In genomic region chr7:111083733-111084120, GRCm38 (mm10) we compare ENCODE assay signal across 8 mouse cellular contexts. TPM values are rescaled to one million over a fixed set of nuclear protein-coding genes. Genes with fewer than 3 reads are reported as not detected.
DNase-seq lines count a peak whose midpoint lies in the region; ATAC-seq and TF ChIP-seq lines count a peak whose summit lies in the region.

No protein-coding gene starts in this region.

- peak overlapping the region; percentile 99 for H3K27ac ChIP-seq in gastrocnemius, adult 2 months
- H3K27ac ChIP-seq in embryonic facial prominence, embryonic 15.5 days (replicated peaks) = peak overlapping the region; percentile 99
- H3K27ac ChIP-seq in liver, embryonic 11.5 days (ENCODE audit: low read depth, low read length) = peak overlapping the region; percentile 99

- H3K4me2 ChIP-seq in embryonic facial prominence, embryonic 15.5 days (replicated peaks) = peak overlapping the region; percentile 61
- peak overlapping the region; percentile 59 for H3K4me2 ChIP-seq in liver, embryonic 11.5 days

- 10% methylated on average over 4 of the region's 4 CpGs for WGBS in embryonic facial prominence, embryonic 15.5 days
- 14% methylated on average over 4 of the region's 4 CpGs for WGBS in liver, embryonic 11.5 days

- intact Hi-C loops in gastrocnemius, adult 2 months (cut with DNase I) = loop anchor here (1.0 to 5.0 kb wide), 2 partner anchors 39 to 74 kb away; no protein-coding TSS in a partner anchor

- H3K36me3 ChIP-seq in embryonic facial prominence, embryonic 15.5 days = peaks cover 27% of the 10 kb centered on the region
- H3K36me3 ChIP-seq in liver, embryonic 11.5 days (ENCODE audit: control insufficient read depth, insufficient read depth, low read length) = peaks cover 25% of the 10 kb centered on the region

- no peak for DNase-seq in gastrocnemius, adult 2 months
- DNase-seq in gastrocnemius, postnatal 4 days (ENCODE audit: low spot score in 2 of 2) = no peak
- DNase-seq in 3T3-L1 (ENCODE audit: low read depth, low spot score) = peak; percentile 42
- DNase-seq in liver, embryonic 11.5 days (ENCODE audit: low spot score) = no peak
- no peak for DNase-seq in adrenal gland, adult 8-10 months
- no peak for DNase-seq in right cerebral cortex, postnatal 14 days
- no peak for DNase-seq in urinary bladder, postnatal 4 days (ENCODE audit: low spot score in 2 of 2)

- peak overlapping the region; percentile 86 for H3K9ac ChIP-seq in embryonic facial prominence, embryonic 15.5 days
- H3K9ac ChIP-seq in liver, embryonic 11.5 days (ENCODE audit: low read depth, low read length) = peak overlapping the region; percentile 100

- H3K9me3 ChIP-seq in embryonic facial prominence, embryonic 15.5 days (replicated peaks) = no peaks in the 10 kb centered on the region
- H3K9me3 ChIP-seq in liver, embryonic 11.5 days (ENCODE audit: control insufficient read depth, low read length) = no peaks in the 10 kb centered on the region

- TF ChIP-seq CTCF in gastrocnemius, adult 2 months (IDR thresholded peaks at IDR 0.05) = no peak

- no peaks in the 10 kb centered on the region for H3K27me3 ChIP-seq in embryonic facial prominence, embryonic 15.5 days
- no peaks in the 10 kb centered on the region for H3K27me3 ChIP-seq in liver, embryonic 11.5 days (replicated peaks; ENCODE audit: control insufficient read depth, insufficient read depth, low read length)

- H3K4me3 ChIP-seq in gastrocnemius, adult 2 months = peak overlapping the region; percentile 90
- peak overlapping the region; percentile 74 for H3K4me3 ChIP-seq in embryonic facial prominence, embryonic 15.5 days (replicated peaks)
- peak overlapping the region; percentile 100 for H3K4me3 ChIP-seq in liver, embryonic 11.5 days (ENCODE audit: low read depth, low read length)

- ATAC-seq in embryonic facial prominence, embryonic 15.5 days (ENCODE audit: insufficient number of reproducible peaks, low FRiP score, low TSS enrichment, low read depth) = no peak
- no peak for ATAC-seq in liver, embryonic 11.5 days (replicated peaks; ENCODE audit: low FRiP score)

- peaks cover 21% of the 10 kb centered on the region for H3K4me1 ChIP-seq in embryonic facial prominence, embryonic 15.5 days
- peaks cover 19% of the 10 kb centered on the region for H3K4me1 ChIP-seq in liver, embryonic 11.5 days (replicated peaks; ENCODE audit: control insufficient read depth, insufficient read depth, low read length)

RNA-seq across cellular contexts. Expression of gene Eif4g2, which starts 0.9 kb away (rescaled TPM):
- 100 to 1,000 TPM; 692 to 802 TPM for total RNA-seq in gastrocnemius, adult 2 months (2021)
- 100 to 1,000 TPM; 807 to 882 TPM for total RNA-seq in gastrocnemius, postnatal 4 days (2021)
- polyA plus RNA-seq in embryonic facial prominence, embryonic 15.5 days (2015; fragmentation: Nextera tagmentation; extraction: Ambion mirVana) = 672 and 714 TPM in 2 replicates
- 1,063 and 1,240 TPM in 2 replicates for polyA plus RNA-seq in liver, embryonic 11.5 days (2014; fragmentation: Nextera tagmentation; extraction: Ambion mirVana)
- total RNA-seq in adrenal gland, adult 8-10 months (2022) = 100 to 1,000 TPM; 727 to 811 (median 783) TPM

RNA-seq across cellular contexts. Expression of gene Ctr9, which starts 55.0 kb away (rescaled TPM):
- 10 to 100 TPM; 16.1 to 16.4 TPM for total RNA-seq in gastrocnemius, adult 2 months (2021)
- 10 to 100 TPM; 27.2 to 30.3 TPM for total RNA-seq in gastrocnemius, postnatal 4 days (2021)
- 62.9 and 65.0 TPM in 2 replicates for polyA plus RNA-seq in embryonic facial prominence, embryonic 15.5 days (2015; fragmentation: Nextera tagmentation; extraction: Ambion mirVana)
- polyA plus RNA-seq in liver, embryonic 11.5 days (2014; fragmentation: Nextera tagmentation; extraction: Ambion mirVana) = 53.6 and 58.3 TPM in 2 replicates
- total RNA-seq in adrenal gland, adult 8-10 months (2022) = 10 to 100 TPM; 37.4 to 52.6 (median 44.0) TPM
